Mouse (Mus musculus) spleen, postnatal 36 days (tissue): ENCODE results near the gene Gm20683.
"Not testable (repeated sequence)": the region's sequence is repeated elsewhere in the genome, so short reads cannot be mapped to it uniquely, and the experiment has no call there.

Source experiments
- DNase-seq, 2 experiments: peaks; one replicate each; pipeline ENCODE4 v3.0.0; 2022; ENCODE audit warnings: low spot score in 2 of 2, mixed read lengths in 1 of 2

Gene Gm20683

DNA sequence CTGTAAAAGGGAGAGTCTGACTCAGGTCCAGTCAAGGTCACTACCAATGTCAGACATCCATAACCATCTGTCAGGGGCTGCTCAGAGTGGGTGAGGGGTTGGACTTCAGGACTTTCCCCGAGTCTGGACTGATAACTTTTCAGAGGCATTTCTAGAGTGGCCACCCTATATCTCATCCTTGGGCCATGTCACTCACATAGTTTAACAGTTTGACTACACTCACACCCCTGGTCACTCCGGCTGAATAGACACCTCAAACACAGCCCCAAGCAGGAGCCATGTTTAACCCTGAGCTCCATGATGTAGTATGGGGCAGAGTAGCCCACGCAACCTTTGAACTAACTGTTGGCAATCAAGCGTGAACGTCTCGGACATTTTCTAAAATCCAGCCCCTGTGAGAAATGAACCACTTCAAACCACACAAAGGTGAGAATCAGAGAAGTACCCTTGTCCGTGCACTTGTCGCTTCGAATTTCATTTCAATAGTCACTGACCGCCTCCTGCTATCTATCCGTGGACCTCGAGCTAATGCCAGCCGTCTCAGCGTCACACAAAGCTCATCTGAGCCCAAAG lies 32.7 kb upstream of the Gm20683 start:
- DNase-seq, result no peak

DNA sequence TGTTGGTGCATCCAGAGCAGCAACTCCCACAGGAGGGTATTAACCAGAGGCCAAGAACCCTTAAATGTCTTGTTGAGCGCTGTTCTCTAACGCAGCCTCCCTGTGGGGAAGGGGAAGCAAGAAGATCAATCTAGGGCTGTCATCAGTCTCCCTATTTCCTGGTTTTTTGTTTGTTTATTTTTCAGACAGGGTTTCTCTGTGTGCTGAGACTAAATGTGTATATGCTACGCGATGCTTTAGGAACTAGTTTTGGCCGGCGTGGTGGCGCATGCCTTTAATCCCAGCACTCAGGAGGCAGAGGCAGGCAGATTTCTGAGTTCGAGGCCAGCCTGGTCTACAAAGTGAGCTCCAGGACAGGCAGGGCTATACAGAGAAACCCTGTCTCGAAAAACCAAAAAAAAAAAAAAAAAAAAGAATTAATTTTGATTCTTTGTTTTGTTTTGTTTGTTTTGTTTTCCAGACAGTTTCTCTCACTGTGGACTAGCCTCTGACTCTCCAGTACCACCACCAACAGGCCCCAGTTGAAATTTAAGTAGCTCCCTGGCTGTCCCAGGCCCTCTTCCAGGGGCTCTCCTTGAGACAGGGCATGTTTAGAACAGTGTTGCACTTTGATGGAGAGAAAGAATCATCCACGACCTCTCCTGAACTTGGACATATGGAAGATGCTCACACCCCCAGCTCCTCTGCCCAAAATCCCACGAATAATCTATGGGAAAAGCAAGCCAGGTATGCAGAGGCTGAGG lies 32.0 kb upstream of the Gm20683 start:
- no peak for DNase-seq

DNA sequence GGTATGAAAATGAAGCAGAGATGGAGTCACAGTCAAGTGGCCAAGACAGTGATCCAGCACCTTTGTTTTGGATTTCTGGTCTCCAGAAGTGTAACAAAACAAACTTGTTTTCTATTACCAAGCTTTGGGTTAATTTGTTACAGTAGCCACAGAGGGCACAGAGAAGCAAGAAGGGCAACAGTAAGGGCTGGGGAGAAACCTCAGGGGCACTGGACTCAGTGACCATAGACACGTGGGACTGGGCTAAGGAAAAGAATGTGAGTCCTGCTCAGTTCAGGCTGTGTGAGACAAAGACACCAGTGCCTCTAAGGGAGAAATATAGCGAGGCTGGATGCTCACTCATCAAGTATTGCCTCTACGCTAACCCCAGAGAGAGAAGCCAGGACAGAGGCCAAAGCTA lies 31.1 kb upstream of the Gm20683 start:
- DNase-seq, result no peak

DNA sequence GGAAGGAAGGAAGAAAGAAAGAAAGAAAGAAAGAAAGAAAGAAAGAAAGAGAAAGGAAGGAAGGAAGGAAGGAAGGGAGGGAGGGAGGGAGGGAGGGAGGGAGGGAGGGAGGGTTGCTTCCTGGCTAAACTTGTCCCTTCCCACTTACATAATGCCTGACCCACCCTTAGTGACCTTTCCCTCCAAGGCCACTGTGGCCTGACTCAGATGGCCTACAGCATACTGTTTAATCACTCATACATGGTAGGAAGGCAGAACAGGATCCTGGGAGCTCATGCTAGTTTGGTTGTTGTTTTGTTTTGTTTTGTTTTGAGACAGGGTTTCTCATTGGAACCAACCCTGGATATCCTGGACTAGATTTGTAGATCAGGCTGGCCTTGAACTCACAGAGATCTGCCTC lies 30.0 kb upstream of the Gm20683 start:
- not testable (repeated sequence) for DNase-seq

DNA sequence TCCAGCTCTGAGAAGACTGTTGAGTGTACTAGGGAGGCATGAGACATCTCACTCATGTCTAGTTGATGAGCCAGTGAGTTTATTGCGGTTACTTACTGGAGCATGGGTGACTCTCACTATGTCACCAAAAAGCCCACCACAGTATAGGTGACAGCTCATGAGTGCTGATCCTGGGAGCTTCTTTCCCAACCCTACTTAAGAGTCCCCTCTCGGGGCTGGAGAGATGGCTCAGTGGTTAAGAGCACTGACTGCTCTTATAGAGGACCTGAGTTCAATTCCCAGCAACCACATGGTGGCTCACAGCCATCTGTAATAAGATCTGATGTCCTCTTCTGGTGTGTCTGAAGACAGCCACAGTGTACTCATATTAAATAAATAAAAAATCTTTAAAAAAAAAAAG lies 28.4 kb upstream of the Gm20683 start:
- DNase-seq, result no peak

DNA sequence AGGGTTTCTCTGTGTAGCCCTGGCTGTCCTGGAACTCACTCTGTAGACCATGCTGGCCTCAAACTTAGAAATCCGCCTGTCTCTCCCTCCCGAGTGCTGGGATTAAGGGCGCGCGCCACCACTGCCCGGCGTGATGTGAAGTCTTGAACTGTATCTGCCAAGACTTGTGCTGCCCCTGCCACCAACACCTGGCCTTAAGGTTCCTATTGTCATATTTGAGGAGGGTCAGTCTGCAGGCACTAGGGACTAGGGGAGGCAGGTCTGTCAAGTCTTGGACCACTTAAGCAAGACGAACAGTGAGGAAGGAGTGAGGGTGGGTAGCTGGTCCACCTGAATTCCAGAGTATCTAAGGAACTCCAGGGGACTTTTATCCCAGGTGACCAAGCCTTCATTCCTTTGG lies 27.9 kb upstream of the Gm20683 start:
- DNase-seq, result no peak

DNA sequence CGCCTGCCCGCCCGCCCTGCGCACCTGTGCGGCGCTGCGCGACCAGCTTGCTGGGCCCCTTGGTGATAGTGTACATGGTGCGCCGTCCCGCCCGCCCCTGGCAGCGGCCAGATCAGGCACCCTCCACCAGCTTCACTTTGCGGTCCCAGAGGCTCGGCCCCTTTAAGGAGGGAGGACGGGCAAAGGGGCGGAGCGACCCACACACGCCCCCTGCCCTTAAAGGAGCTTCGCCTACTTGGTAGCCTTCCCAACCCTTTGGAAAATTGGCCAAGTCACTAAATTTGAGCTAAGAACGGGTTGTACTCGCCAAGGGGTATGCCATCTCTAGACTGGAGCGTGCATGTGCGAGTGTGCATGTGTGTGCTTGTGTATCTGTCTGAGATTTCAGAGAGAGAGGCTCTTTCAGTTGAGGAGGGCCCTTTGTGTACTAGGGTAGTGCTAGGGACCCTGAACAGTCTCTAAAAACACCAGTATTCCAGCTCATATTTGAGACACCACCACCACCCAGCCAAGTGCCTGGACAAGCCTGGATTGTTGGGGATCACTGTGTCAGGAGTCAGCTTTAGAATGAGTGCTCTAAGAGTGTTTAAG lies 27.1 kb upstream of the Gm20683 start, which contains the start of gene Mcrip2:
TSS of gene Mcrip2 (minus strand) at position 164 of the 591 bp plus-strand sequence.
- DNase-seq, result peak; percentile 71 to 74

DNA sequence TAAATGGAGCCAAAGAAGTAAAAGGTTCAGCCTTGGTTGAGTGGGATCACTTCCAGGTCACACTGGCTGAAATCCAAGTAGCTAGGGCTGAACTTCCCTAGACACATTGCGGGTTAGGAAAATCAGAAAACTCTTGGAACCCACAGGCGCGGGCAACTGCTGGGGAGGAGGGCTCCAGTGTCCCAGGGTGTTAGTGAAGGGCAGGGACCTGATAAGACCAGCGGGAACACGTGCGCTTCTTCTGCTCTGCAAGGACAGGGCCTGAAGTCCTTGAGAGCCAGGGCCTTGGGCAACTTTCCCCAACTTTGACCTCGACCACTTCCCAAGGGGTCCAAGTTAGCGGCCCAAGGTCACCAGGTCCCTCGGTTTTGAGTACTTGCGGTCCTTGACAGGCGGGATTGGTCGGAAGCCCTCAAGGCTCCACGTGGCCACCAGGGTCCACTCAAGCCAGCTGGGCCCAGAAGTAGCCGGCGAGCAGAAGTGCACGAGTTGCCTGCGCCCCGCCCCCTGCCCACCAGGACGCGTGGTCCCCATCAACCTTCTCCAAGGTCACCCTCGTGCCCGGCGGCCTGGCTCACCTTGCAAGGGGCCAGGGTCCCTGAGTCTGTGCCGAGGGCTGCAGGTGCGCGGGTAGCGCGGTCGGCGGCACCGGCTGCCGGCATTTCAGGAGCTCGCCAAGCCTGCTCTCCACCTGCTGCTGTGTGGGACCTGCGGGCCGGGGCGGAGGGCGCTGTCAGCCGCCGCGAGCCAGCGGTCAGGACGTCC lies 26.5 kb upstream of the Gm20683 start:
- DNase-seq, result peak; percentile 20 to 24

DNA sequence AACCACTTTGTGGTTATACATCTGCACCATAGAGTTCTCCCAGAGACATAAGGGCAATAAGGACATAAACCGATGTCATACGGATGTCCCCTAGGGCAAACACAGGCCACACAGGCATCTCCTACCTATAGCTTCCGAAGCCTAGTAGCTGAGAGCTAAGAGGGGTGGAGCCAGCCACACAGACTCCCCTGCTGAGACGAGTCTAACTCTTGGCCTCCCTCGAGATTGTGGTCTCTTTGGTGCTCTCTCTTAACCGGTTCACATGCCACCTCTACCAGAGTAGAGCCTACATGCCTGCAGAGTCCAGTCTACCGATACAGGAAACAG lies 25.9 kb upstream of the Gm20683 start:
- no peak for DNase-seq

DNA sequence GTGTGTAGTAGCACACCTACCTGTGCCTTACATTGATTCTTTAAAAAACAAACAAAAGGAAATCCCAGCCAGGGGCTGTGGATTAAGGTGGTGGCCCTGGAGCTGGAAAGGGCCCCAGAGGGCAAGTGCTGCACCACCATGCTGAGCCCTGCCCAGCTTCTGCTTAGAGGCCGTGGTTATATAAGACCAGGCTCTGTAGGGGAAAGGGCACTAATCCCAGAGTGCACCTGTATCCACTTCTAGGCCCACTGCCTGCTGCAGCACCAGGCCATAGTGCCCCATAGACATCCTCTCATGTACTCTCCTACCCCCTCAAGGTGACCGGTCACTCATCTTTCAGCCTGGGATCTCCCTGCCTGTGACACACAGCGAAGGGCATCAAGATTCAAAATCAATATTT lies 24.6 kb upstream of the Gm20683 start:
- DNase-seq, result no peak

DNA sequence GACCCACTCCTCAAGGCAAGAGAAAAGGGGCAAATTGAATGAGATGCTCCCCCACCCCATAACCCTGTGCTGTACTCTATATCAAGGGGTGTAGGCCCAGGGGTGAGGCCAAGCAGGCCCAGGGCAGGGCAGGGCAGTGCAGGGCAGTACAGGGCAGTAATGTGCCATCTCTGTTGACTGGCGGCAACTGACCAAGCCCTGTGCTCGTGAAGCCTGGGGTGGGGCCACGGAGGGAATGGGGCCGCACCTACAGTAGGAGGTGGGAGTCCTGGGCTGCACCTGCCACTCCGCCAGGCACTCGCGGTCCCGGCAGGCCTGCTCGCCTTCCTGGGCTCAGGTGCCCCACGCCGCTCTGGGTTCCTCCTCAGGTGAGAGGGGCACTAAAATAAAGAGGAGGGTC lies 23.7 kb upstream of the Gm20683 start:
- DNase-seq, result no peak

DNA sequence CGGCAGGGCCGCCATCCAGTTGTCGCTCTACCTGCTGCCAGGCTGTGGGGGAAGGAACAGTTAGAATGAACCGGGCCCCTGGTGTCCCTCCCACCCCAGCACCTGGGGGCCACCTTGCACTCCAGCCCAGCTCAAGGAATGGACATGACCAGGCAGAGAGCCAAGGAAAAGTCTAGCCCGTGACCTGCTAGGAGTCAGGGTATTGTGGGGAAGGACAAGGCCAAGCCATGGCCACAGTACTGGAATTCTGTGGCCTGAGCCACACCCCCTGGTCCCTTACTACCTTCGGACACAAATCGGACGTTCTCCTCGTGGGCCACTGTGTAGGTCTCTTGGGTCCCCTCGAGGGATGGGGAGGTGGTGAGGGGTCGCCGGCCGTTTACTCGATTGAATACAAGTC lies 22.7 kb upstream of the Gm20683 start:
- DNase-seq, result no peak

DNA sequence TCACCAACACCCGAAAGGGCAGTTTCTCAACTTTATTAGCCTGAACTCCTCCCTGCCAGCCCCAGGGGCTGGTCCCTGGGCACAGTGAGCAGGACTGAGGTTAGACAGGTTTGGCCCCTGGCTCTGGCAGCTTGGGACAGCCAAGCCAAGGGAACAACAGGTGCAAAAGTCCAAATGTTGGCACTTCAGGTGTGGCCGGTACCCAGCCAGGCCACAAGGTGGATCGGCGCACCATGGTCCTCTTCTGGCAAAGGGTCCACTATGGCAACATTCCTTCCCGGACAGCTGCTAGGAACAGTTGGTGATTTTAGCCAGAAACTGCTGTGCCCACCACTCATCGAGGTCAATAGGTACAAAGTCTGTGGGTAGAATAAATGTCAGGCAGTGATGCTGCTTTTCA lies 22.1 kb upstream of the Gm20683 start:
- DNase-seq, result no peak

DNA sequence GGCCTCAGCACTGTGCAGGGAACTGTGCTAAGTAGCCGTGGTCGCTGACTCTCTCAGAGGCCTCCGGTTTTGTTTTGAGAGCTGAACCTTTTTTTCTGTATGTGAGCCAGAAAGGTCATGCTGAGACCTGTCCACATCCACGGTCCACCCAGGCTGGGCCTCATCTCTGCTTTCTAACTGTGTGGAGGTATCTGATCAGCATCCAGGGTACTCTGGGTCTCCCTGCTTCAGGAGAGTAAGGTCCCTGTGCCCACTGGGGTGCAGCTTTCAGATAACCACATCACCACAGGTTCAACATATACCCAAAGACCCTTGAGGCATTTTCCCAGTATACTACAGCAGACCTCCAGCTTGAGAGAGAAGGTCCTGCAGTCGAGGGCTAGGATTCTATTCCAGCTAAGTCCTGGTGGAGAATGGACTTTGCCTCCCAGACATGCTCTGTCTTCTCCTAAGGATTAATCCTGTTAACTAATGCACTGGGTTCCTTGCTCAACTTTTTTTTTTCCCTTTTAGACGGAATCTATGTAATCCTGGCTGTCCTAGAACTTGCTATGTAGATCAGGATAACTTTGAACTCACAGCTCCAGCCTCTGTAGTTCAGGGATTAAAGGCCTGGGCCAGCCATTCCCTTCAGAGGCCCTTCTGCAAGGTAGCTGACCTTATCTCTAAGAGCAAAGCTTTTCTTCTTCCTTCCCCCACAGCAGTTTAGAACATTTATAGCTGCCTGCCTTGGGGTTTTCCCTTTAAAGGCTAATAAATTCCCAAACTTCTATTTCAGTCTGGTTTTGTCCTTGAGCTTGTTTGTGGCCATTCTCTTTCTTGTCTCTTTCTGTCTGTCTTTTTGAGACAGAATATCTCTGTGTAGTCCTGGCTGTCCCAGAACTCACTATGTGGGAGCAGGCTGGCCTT lies 20.4 kb upstream of the Gm20683 start:
- no peak for DNase-seq

DNA sequence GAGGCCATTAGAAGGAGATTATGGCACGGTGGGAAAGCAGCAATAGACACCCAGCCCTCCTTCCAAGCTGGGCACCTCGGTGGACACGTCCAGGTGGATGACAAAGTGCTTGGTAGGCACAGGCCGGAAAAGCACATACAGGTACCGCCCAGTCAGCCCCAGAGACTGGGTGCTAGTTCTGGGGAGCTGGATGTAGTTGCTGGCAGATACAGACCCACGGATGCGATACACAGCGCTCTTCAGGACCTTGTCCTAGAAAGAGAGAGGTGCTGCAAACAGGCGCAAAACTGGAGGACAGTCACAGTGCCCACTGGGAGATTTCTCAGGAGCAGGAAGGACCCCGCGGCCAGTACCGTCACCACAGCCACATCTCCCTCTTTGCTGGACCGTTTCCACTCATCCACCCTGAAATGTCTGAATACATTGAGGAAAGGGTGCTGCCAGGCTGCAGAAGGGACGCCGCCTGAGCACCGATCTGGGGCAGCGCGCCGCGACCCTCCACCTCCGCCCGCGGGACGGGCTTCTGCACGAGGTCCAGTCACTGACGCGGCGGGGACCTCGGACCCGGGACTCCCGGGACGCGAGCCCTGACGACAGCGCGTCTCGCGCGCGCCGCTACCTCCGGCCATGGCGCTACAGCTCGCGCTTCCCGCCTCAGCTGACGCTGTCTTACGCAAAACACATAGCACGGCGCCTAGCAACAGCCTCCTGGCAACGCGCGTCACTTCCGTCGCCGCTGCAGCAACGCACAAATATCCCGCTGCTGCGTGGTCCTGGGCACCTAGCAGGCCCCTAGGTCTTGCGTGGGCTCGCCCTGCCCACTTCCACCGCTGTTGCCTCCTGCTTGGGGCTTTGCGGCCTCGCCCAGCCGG lies 19.5 kb upstream of the Gm20683 start, which contains the start of gene Wdr90:
TSS of gene Wdr90 (minus strand) at position 670 of the 872 bp plus-strand sequence.
- peak; percentile 91 for DNase-seq

DNA sequence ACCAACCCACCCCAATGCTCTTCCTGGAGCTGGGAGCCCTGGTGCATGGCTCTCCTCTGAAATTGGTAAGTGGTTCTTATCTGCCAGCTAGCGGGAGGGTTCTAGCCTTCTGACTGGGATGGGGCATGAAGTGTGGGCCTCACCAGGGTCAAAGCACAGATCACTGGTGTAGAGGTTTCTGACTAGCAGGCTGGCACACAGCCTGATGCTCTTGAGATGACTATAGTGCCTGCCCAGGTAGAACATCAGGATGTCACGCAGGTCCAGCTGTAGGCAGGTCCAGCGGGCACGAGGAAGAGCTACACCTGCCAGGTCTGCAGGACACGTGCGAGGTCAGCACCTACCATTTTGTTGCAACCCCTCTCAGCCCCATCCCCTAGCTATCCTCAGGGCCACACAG lies 18.7 kb upstream of the Gm20683 start:
- DNase-seq, result no peak

DNA sequence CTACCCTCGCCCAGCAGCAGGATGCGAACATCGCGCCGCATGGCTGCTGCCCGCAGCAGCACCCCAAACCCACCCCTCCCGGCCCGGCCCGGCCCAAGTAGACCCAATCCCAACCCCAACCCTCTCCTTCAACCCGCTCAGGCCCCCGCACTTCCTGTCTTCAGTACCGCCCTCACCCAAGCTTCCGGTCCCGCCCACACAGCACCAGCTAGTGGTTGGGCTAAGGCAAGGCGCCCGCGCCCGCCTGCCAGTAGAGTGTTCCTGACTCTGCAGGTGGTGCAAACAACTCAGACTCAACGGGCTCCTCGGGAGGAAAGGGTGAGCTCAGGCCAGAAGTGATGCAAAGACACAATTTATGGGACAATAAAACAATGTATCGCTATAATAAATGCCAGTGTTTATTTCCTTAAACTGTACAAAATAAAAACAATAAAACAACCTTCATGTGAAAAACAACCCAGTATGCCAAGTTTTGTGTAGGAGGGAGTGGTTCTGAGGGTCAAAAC lies 2.9 kb upstream of the Gm20683 start, which contains the start of gene Rhot2:
TSS of gene Rhot2 (minus strand) at position 456 of the 506 bp plus-strand sequence.
- DNase-seq, result peak; percentile 97

DNA sequence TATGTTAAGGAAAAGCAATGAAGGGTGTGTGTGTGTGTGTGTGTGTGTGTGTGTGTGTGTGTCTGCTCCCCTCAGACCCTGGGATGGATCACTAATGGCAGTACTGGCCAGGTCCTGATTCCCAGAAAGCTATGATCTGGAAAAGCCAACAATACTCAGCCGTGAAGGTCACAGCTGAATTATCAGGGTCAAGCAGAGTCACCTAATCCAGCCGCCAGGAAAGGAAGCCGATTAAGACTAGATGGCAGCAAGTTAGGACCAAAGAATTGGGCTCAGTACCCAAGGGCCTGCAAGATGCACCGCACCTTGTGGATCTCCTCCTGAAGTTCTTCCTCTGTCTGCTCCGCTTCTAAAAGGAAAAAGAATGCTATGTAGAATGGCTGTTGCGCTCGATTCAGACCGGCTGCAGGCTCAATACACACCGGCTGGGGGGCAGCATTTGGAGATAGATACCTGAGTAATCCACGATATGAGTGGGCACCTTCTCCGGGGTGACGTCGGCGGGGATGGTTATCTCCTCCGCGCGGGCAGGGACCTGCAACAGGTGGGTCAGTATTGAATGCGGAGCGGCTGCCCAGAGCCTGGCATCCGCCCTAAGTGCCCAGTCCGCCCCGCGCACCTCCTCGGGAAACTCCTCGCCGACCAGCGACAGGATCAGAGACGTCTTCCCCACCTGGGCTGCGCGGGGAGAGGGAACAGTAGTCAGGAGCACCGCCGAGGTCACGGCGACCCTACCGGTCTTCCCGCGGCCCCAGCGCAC lies 2.3 kb upstream of the Gm20683 start:
- DNase-seq, result peak in 1 of 2 experiments; percentile 35

DNA sequence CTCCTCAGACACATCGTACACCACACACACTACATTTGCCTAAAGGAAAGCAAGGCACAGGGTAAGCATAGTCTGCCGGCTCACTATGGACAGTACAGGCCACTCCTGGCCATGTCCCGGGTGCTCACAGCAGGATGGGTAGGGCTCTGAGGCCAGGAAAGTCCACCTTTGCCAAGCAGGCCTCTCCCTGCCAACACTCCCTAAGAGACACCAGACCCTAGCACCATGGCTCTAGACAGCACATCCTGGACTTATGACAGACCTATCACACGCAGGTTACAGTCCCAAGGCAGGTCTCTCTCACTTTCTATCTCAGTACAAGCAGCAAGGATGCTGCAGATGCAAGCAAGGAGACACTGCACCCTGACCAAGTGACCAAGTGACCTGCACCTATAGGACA lies 1.6 kb upstream of the Gm20683 start:
- no peak for DNase-seq
